Mouse (Mus musculus): ENCODE data around the gene Aunip. TPM values are rescaled to one million over a fixed set of nuclear protein-coding genes. Genes with fewer than 3 reads are reported as not detected.

The Aunip gene
- polyA plus RNA-seq, 1 experiment: 2.3 TPM

- Histone ChIP-seq H3K4me2 (ENCODE audit: low read depth) (no peak overlapping the region), H3K27me3 (ENCODE audit: control insufficient read depth, insufficient read depth, insufficient read length) (no peaks in the 10 kb centered on the region), H3K36me3 (ENCODE audit: control insufficient read depth, insufficient read depth) (peaks cover 37% of the 10 kb centered on the region), H3K79me2 (ENCODE audit: control insufficient read depth, insufficient read depth) (peaks cover 3% of the 10 kb centered on the region), H3K4me3 (no peak overlapping the region), H3ac (ENCODE audit: control insufficient read depth, insufficient read length) (no peak overlapping the region)
- no peak for TF ChIP-seq POLR2A (IDR thresholded peaks at IDR 0.05; ENCODE audit: insufficient read length, low read depth)
- no peak for TF ChIP-seq SRF (IDR thresholded peaks at IDR 0.05; ENCODE audit: control insufficient read depth, insufficient read length, low read depth)
- no peak for TF ChIP-seq E2F4 (IDR thresholded peaks at IDR 0.05; ENCODE audit: insufficient read depth)
- TF ChIP-seq MYOD1 (IDR thresholded peaks at IDR 0.05; ENCODE audit: control insufficient read depth in 1 of 3, insufficient read length in 2 of 3, low read depth in 2 of 3): no peak
- no peak for TF ChIP-seq MAX (IDR thresholded peaks at IDR 0.05; ENCODE audit: low read depth)
- no peak for TF ChIP-seq CEBPB (IDR thresholded peaks at IDR 0.05; ENCODE audit: insufficient read depth, poor library complexity, severe bottlenecking)
- TF ChIP-seq MYOG (IDR thresholded peaks at IDR 0.05; ENCODE audit: control insufficient read depth in 1 of 3, insufficient read depth in 1 of 3, insufficient read length in 2 of 3, low read depth in 2 of 3): no peak
- no peak for TF ChIP-seq REST (IDR thresholded peaks at IDR 0.05; ENCODE audit: insufficient read depth, insufficient read length)
- no peak for TF ChIP-seq USF1 (IDR thresholded peaks at IDR 0.05; ENCODE audit: low read depth)
- TF ChIP-seq TCF12 (IDR thresholded peaks at IDR 0.05; ENCODE audit: insufficient read depth, poor library complexity, severe bottlenecking): no peak
- TF ChIP-seq TCF3 (IDR thresholded peaks at IDR 0.05; ENCODE audit: insufficient read length, low read depth): no peak
- TF ChIP-seq POLR2AphosphoS2 (IDR thresholded peaks at IDR 0.05; ENCODE audit: insufficient read length, low read depth): no peak
Measured at GRCm38 (mm10) chr4:134525806-134526205, 15.0 kb downstream of the Aunip start.

GRCm38 (mm10) chr4:134526220-134526619, 15.4 kb downstream of the Aunip start:
- Histone ChIP-seq H3ac (ENCODE audit: control insufficient read depth, insufficient read length) (no peak overlapping the region), H3K4me2 (ENCODE audit: low read depth) (no peak overlapping the region), H3K36me3 (ENCODE audit: control insufficient read depth, insufficient read depth) (peaks cover 40% of the 10 kb centered on the region), H3K27me3 (ENCODE audit: control insufficient read depth, insufficient read depth, insufficient read length) (no peaks in the 10 kb centered on the region), H3K4me3 (no peak overlapping the region), H3K79me2 (ENCODE audit: control insufficient read depth, insufficient read depth) (peaks cover 3% of the 10 kb centered on the region)
- TF ChIP-seq E2F4 (IDR thresholded peaks at IDR 0.05; ENCODE audit: insufficient read depth) (no peak), MAX (IDR thresholded peaks at IDR 0.05; ENCODE audit: low read depth) (no peak), SRF (IDR thresholded peaks at IDR 0.05; ENCODE audit: control insufficient read depth, insufficient read length, low read depth) (no peak), CEBPB (IDR thresholded peaks at IDR 0.05; ENCODE audit: insufficient read depth, poor library complexity, severe bottlenecking) (no peak), USF1 (IDR thresholded peaks at IDR 0.05; ENCODE audit: low read depth) (no peak)

GRCm38 (mm10) chr4:134532928-134533327, 22.1 kb downstream of the Aunip start:
- H3K27me3 ChIP-seq (ENCODE audit: control insufficient read depth, insufficient read depth, insufficient read length): no peaks in the 10 kb centered on the region
- no peak overlapping the region for H3ac ChIP-seq (ENCODE audit: control insufficient read depth, insufficient read length)
- TF ChIP-seq MAX (IDR thresholded peaks at IDR 0.05; ENCODE audit: low read depth) (no peak), TCF12 (IDR thresholded peaks at IDR 0.05; ENCODE audit: insufficient read depth, poor library complexity, severe bottlenecking) (no peak), CEBPB (IDR thresholded peaks at IDR 0.05; ENCODE audit: insufficient read depth, poor library complexity, severe bottlenecking) (no peak), REST (IDR thresholded peaks at IDR 0.05; ENCODE audit: insufficient read depth, insufficient read length) (no peak), MYOG (IDR thresholded peaks at IDR 0.05; ENCODE audit: control insufficient read depth in 1 of 3, insufficient read depth in 1 of 3, insufficient read length in 2 of 3, low read depth in 2 of 3) (no peak), TCF3 (IDR thresholded peaks at IDR 0.05; ENCODE audit: insufficient read length, low read depth) (no peak), MYOD1 (IDR thresholded peaks at IDR 0.05; ENCODE audit: control insufficient read depth in 1 of 3, insufficient read length in 2 of 3, low read depth in 2 of 3) (no peak), POLR2AphosphoS2 (IDR thresholded peaks at IDR 0.05; ENCODE audit: insufficient read length, low read depth) (no peak), E2F4 (IDR thresholded peaks at IDR 0.05; ENCODE audit: insufficient read depth) (no peak), USF1 (IDR thresholded peaks at IDR 0.05; ENCODE audit: low read depth) (no peak), SRF (IDR thresholded peaks at IDR 0.05; ENCODE audit: control insufficient read depth, insufficient read length, low read depth) (no peak), POLR2A (IDR thresholded peaks at IDR 0.05; ENCODE audit: insufficient read length, low read depth) (no peak)
- no peak overlapping the region for H3K4me3 ChIP-seq
- peaks cover 23% of the 10 kb centered on the region for H3K36me3 ChIP-seq (ENCODE audit: control insufficient read depth, insufficient read depth)
- H3K4me2 ChIP-seq (ENCODE audit: low read depth): peak overlapping the region; percentile 95
- H3K79me2 ChIP-seq (ENCODE audit: control insufficient read depth, insufficient read depth): peaks cover 19% of the 10 kb centered on the region

GRCm38 (mm10) chr4:134533421-134533820, 22.6 kb downstream of the Aunip start:
- peaks cover 19% of the 10 kb centered on the region for H3K79me2 ChIP-seq (ENCODE audit: control insufficient read depth, insufficient read depth)
- TF ChIP-seq MYOD1 (IDR thresholded peaks at IDR 0.05; ENCODE audit: control insufficient read depth in 1 of 3, insufficient read length in 2 of 3, low read depth in 2 of 3) (no peak), REST (IDR thresholded peaks at IDR 0.05; ENCODE audit: insufficient read depth, insufficient read length) (no peak), E2F4 (IDR thresholded peaks at IDR 0.05; ENCODE audit: insufficient read depth) (no peak), POLR2A (IDR thresholded peaks at IDR 0.05; ENCODE audit: insufficient read length, low read depth) (no peak), SRF (IDR thresholded peaks at IDR 0.05; ENCODE audit: control insufficient read depth, insufficient read length, low read depth) (no peak)

GRCm38 (mm10) chr4:134534124-134534886, 23.5 kb downstream of the Aunip start:
- TF ChIP-seq POLR2A (IDR thresholded peaks at IDR 0.05; ENCODE audit: insufficient read length, low read depth) (peak; percentile 47), TCF12 (IDR thresholded peaks at IDR 0.05; ENCODE audit: insufficient read depth, poor library complexity, severe bottlenecking) (no peak), MYOG (IDR thresholded peaks at IDR 0.05; ENCODE audit: control insufficient read depth in 1 of 3, insufficient read depth in 1 of 3, insufficient read length in 2 of 3, low read depth in 2 of 3) (no peak), POLR2AphosphoS2 (IDR thresholded peaks at IDR 0.05; ENCODE audit: insufficient read length, low read depth) (no peak)
- peaks cover 19% of the 10 kb centered on the region for H3K79me2 ChIP-seq (ENCODE audit: control insufficient read depth, insufficient read depth)

More at GRCm38 (mm10) chr4:134533421-134533820, 22.6 kb downstream of the Aunip start:
- H3K4me3 ChIP-seq: peak overlapping the region; percentile 57
- peaks cover 23% of the 10 kb centered on the region for H3K36me3 ChIP-seq (ENCODE audit: control insufficient read depth, insufficient read depth)
- H3ac ChIP-seq (ENCODE audit: control insufficient read depth, insufficient read length): no peak overlapping the region
- peak overlapping the region; percentile 95 for H3K4me2 ChIP-seq (ENCODE audit: low read depth)
- H3K27me3 ChIP-seq (ENCODE audit: control insufficient read depth, insufficient read depth, insufficient read length): no peaks in the 10 kb centered on the region

More at GRCm38 (mm10) chr4:134534124-134534886, 23.5 kb downstream of the Aunip start:
- peak overlapping the region; percentile 57 for H3ac ChIP-seq (ENCODE audit: control insufficient read depth, insufficient read length)
- H3K27me3 ChIP-seq (ENCODE audit: control insufficient read depth, insufficient read depth, insufficient read length): no peaks in the 10 kb centered on the region
- H3K4me2 ChIP-seq (ENCODE audit: low read depth): peak overlapping the region; percentile 95
- H3K36me3 ChIP-seq (ENCODE audit: control insufficient read depth, insufficient read depth): peaks cover 17% of the 10 kb centered on the region
- H3K4me3 ChIP-seq: peak overlapping the region; percentile 57

All from myocyte (in vitro differentiated cells).